24 mouse cellular contexts compared by ENCODE assay signal in the genomic region with DNA sequence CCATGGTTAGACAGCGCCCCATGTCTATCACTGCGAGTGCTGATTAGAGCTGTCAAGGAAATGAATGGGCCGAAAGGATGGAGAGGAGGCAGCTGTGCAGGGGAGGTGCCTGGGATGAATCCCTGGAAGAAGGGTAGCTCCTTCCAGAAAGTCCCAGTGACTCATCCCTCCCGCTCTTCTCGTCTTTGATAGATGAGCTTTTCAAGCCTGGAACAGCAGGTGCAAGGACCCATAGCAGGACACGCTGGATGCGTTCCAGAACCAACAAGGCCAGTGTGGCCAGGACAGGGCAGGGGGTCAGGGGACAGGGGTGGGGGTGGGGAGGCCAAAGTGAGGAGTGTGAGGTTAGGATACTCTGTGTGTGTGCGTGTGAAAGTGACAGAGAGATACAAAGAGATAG. TPM values are rescaled to one million over a fixed set of nuclear protein-coding genes. Genes with fewer than 3 reads are reported as not detected.
DNase-seq lines count a peak whose midpoint lies in the region; ATAC-seq and TF ChIP-seq lines count a peak whose summit lies in the region.
"Had no signal": no experiment of that assay in that cellular context is flagged by ENCODE, and none has a peak within 500 bp of the region (broad histone marks: within the 10 kb centered on the region; RNA-seq: fewer than 3 reads in every experiment).

No protein-coding gene starts in this region.

- no peak overlapping the region for H3K9ac ChIP-seq in liver, embryonic 16.5 days (ENCODE audit: low read depth, low read length)
- no peak overlapping the region for H3K9ac ChIP-seq in liver, embryonic 12.5 days
- H3K9ac ChIP-seq: embryonic facial prominence, embryonic 12.5 days; hindbrain, embryonic 14.5 days had no signal

- no peaks in the 10 kb centered on the region for H3K36me3 ChIP-seq in liver, embryonic 16.5 days (ENCODE audit: control insufficient read depth, insufficient read depth)
- no peaks in the 10 kb centered on the region for H3K36me3 ChIP-seq in liver, embryonic 12.5 days
- no peaks in the 10 kb centered on the region for H3K36me3 ChIP-seq in myocyte (ENCODE audit: control insufficient read depth, insufficient read depth)
- H3K36me3 ChIP-seq: embryonic facial prominence, embryonic 12.5 days; G1E had no signal

- peak; percentile 77; the same call in 1 of the 2 replicates for ATAC-seq in frontal cortex, adult (ENCODE audit: low TSS enrichment)
- peak; percentile 59; the same call in 1 of the 2 replicates for ATAC-seq in liver, embryonic 16.5 days (ENCODE audit: low read depth)
- no peak for ATAC-seq in liver, embryonic 12.5 days

- no peaks in the 10 kb centered on the region for H3K4me1 ChIP-seq in liver, embryonic 16.5 days (ENCODE audit: control insufficient read depth, low read depth, low read length)
- H3K4me1 ChIP-seq in liver, embryonic 12.5 days, result no peaks in the 10 kb centered on the region
- H3K4me1 ChIP-seq: embryonic facial prominence, embryonic 12.5 days had no signal

- no peak for DNase-seq in frontal cortex, postnatal 25 days (ENCODE audit: low spot score in 2 of 2)
- peak; percentile 52 for DNase-seq in adrenal gland, adult 8-10 months
- no peak for DNase-seq in testis, postnatal 14 days (ENCODE audit: low spot score)
- no peak for DNase-seq in urinary bladder, postnatal 10 days (ENCODE audit: low spot score)
- DNase-seq: cerebellum, adult 11 months; cerebellum, postnatal 14 days; heart, postnatal 36 days; kidney, adult 8-10 months; kidney, postnatal 10 days; lung, adult 2 months; lung, postnatal 14 days; thymus, postnatal 25 days had no signal

- H3K27me3 ChIP-seq in liver, embryonic 16.5 days (ENCODE audit: control insufficient read depth, insufficient read depth, low read depth, low read length), result no peaks in the 10 kb centered on the region
- peaks cover 16% of the 10 kb centered on the region; the same call in 1 of the 2 replicates for H3K27me3 ChIP-seq in liver, embryonic 12.5 days (replicated peaks)
- peaks cover 19% of the 10 kb centered on the region for H3K27me3 ChIP-seq in myocyte (ENCODE audit: control insufficient read depth, insufficient read depth, insufficient read length)

- no peak overlapping the region for H3K4me2 ChIP-seq in liver, embryonic 16.5 days (ENCODE audit: low read depth, low read length)
- no peak overlapping the region for H3K4me2 ChIP-seq in liver, embryonic 12.5 days
- H3K4me2 ChIP-seq in myocyte (ENCODE audit: low read depth), result peak overlapping the region; percentile 42
- H3K4me2 ChIP-seq: embryonic facial prominence, embryonic 12.5 days; heart, embryonic 11.5 days; hindbrain, embryonic 14.5 days; midbrain, embryonic 11.5 days had no signal

- no peaks in the 10 kb centered on the region for H3K9me3 ChIP-seq in liver, embryonic 16.5 days (replicated peaks; ENCODE audit: control insufficient read depth, low read length)
- no peaks in the 10 kb centered on the region for H3K9me3 ChIP-seq in liver, embryonic 12.5 days (replicated peaks)
- H3K9me3 ChIP-seq: embryonic facial prominence, embryonic 12.5 days; G1E had no signal

- H3K79me2 ChIP-seq in myocyte (ENCODE audit: control insufficient read depth, insufficient read depth), result no peaks in the 10 kb centered on the region

- no peak overlapping the region for H3K4me3 ChIP-seq in liver, embryonic 16.5 days (ENCODE audit: low read depth, low read length)
- H3K4me3 ChIP-seq in liver, embryonic 12.5 days, result no peak overlapping the region
- H3K4me3 ChIP-seq in myocyte, result no peak overlapping the region
- H3K4me3 ChIP-seq: embryonic facial prominence, embryonic 12.5 days; left cerebral cortex, adult 2 months had no signal

- 56% methylated on average over 8 of the region's 8 CpGs for WGBS in liver, embryonic 16.5 days (ENCODE audit: insufficient replicate concordance)
- 60% methylated on average over 8 of the region's 8 CpGs for WGBS in liver, embryonic 12.5 days (ENCODE audit: insufficient replicate concordance)

- H3ac ChIP-seq in myocyte (ENCODE audit: control insufficient read depth, insufficient read length), result no peak overlapping the region

- TF ChIP-seq POLR2A in myocyte (IDR thresholded peaks at IDR 0.05; ENCODE audit: insufficient read length, low read depth), result no peak

- no peak overlapping the region for H3K27ac ChIP-seq in liver, embryonic 16.5 days (ENCODE audit: low read length)
- no peak overlapping the region for H3K27ac ChIP-seq in liver, embryonic 12.5 days
- H3K27ac ChIP-seq: embryonic facial prominence, embryonic 12.5 days; hindbrain, embryonic 14.5 days; left cerebral cortex, adult 2 months had no signal

TF ChIP-seq in myocyte, 11 proteins besides CTCF, POLR2A, EP300 and RAD21:
- no peak for TF ChIP-seq USF1 (IDR thresholded peaks at IDR 0.05; ENCODE audit: low read depth)
- TF ChIP-seq MYOD1 (IDR thresholded peaks at IDR 0.05; ENCODE audit: control insufficient read depth in 1 of 3, insufficient read length in 2 of 3, low read depth in 2 of 3), result peak; percentile 79 to 94 (median 91)
- TF ChIP-seq MYOG (IDR thresholded peaks at IDR 0.05; ENCODE audit: control insufficient read depth in 1 of 3, insufficient read depth in 1 of 3, insufficient read length in 2 of 3, low read depth in 2 of 3), result peak; percentile 44 to 86 (median 83)
- peak; percentile 70 for TF ChIP-seq TCF12 (IDR thresholded peaks at IDR 0.05; ENCODE audit: insufficient read depth, poor library complexity, severe bottlenecking)

RNA-seq across cellular contexts. Expression of a gene that starts 12.3 kb away (rescaled TPM):
- polyA plus RNA-seq in liver, embryonic 16.5 days (2015; fragmentation: Nextera tagmentation; extraction: Ambion mirVana), result 0.04 and 0.05 TPM in 2 replicates
- polyA plus RNA-seq in liver, embryonic 12.5 days (2016; fragmentation: Nextera tagmentation; extraction: Ambion mirVana), result not detected in 2 replicates
- total RNA-seq in adrenal gland, adult 8-10 months (2022), result under 1 TPM; 0.17 to 0.35 (median 0.23) TPM
- polyA plus RNA-seq in myocyte (2012; fragmentation: generic; extraction: Trizol), result 0.05 TPM
- total RNA-seq: granulocyte monocyte progenitor cell, adult 5-6 weeks; megakaryocyte progenitor cell, adult 5-6 weeks had no signal
- polyA plus RNA-seq: G1E; heart, embryonic 11.5 days had no signal

RNA-seq across cellular contexts. Expression of a gene that starts 27.0 kb away (rescaled TPM):
- polyA plus RNA-seq in liver, embryonic 16.5 days (2015; fragmentation: Nextera tagmentation; extraction: Ambion mirVana), result 0.53 and 0.65 TPM in 2 replicates
- polyA plus RNA-seq in liver, embryonic 12.5 days (2016; fragmentation: Nextera tagmentation; extraction: Ambion mirVana), result 0.32 and 0.35 TPM in 2 replicates
- 10 to 100 TPM in 2 of 4 experiments, 1 to 10 TPM in 2; 3.1 to 17.7 (median 9.9) TPM for total RNA-seq in adrenal gland, adult 8-10 months (2022)
- polyA plus RNA-seq in myocyte (2012; fragmentation: generic; extraction: Trizol), result 0.02 TPM
- total RNA-seq: granulocyte monocyte progenitor cell, adult 5-6 weeks; megakaryocyte progenitor cell, adult 5-6 weeks had no signal
- polyA plus RNA-seq: G1E had no signal

RNA-seq across cellular contexts. Expression of a gene that starts 44.6 kb away (rescaled TPM):
- 11.7 and 12.2 TPM in 2 replicates for polyA plus RNA-seq in liver, embryonic 16.5 days (2015; fragmentation: Nextera tagmentation; extraction: Ambion mirVana)
- 19.3 and 19.4 TPM in 2 replicates for polyA plus RNA-seq in liver, embryonic 12.5 days (2016; fragmentation: Nextera tagmentation; extraction: Ambion mirVana)
- 10 to 100 TPM; 28.2 to 37.9 (median 33.4) TPM for total RNA-seq in adrenal gland, adult 8-10 months (2022)
- polyA plus RNA-seq in myocyte (2012; fragmentation: generic; extraction: Trizol), result 12.0 TPM
